Mouse (Mus musculus) heart, postnatal 25 days (tissue): ENCODE measurements around the gene Olfr414. TPM values are rescaled to one million over a fixed set of nuclear protein-coding genes. Genes with fewer than 3 reads are reported as not detected.

Experiments used
- DNase-seq: peaks from one replicate; pipeline ENCODE4 v3.0.0; 2022; ENCODE audit warnings: low spot score
- intact Hi-C: fragments of 180-260 bp; cut with DNase I; formaldehyde crosslinking; loops from one replicate; pipeline ENCODE4 v1.15.1; 2025
- total RNA-seq, 2 experiments: library from RNA; stranded (reverse); gene quantifications; 2 replicates each; pipeline ENCODE4 v1.2.3; 2021

The Olfr414 gene
- total RNA-seq: not detected

DNA sequence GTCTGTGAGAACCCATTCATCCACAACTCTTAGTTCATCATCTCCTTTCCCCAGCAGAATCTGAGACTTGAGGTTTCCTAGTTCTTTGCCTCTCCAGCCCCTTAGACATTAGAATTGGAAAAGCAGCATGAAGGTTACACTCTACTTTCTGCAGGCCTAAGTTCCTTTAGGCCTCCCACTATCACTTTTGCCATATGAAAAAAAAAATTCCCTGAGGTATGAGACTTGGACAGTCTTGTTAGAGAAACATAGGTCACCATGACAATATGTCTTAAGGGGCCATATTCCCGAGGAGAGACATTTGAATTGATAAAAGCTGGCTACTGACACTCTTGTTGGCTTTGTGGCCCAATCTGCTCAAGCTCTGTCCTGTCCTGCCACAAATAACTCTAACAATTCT, at the start of gene Olfr414:
TSS of gene Olfr414 (plus strand) at position 301 of the 400 bp plus-strand sequence.
- DNase-seq: no peak
- intact Hi-C loops: no loop called here

DNA sequence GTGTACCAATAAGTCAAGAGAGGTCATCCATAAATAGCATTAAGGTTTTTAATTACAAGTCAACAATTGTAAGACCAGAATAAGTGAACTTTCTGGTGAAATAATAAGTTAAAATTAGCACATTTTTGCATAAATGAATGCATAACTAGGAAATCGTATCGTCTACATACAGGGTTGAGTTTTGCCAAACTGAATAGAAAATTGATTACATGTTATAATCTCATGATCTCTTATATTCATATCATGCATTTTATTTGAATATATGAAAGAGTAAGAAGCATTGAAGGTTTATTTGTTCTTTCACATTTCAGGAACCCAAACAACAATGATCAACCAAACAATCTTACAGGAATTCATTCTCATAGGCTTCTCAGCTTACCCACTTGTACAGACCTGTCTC, 33.1 kb upstream of the Olfr414 start, which contains the start of gene Olfr248:
TSS of gene Olfr248 (plus strand) at position 301 of the 400 bp plus-strand sequence.
- intact Hi-C loops: no loop called here
- no peak for DNase-seq

DNA sequence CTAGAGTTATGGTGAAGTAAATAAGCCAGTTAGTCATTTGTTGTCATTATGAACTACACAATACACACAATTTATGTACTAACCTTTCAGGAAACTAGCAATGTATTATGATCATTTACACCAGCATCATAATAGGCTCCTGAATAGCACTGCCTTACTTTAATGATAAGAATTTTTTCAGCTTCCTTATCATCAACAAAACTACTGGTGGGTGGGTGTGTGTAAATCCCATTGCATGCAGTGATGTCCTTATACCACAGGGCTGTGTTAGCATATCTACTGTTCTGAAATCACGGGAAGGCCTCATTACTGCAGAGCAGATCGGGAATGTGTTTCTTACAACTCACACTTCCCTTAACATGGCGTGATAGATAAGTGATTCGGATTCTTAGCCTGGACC, 905 bp upstream of the Olfr414 start:
- no peak for DNase-seq
- intact Hi-C loops: no loop called here

DNA sequence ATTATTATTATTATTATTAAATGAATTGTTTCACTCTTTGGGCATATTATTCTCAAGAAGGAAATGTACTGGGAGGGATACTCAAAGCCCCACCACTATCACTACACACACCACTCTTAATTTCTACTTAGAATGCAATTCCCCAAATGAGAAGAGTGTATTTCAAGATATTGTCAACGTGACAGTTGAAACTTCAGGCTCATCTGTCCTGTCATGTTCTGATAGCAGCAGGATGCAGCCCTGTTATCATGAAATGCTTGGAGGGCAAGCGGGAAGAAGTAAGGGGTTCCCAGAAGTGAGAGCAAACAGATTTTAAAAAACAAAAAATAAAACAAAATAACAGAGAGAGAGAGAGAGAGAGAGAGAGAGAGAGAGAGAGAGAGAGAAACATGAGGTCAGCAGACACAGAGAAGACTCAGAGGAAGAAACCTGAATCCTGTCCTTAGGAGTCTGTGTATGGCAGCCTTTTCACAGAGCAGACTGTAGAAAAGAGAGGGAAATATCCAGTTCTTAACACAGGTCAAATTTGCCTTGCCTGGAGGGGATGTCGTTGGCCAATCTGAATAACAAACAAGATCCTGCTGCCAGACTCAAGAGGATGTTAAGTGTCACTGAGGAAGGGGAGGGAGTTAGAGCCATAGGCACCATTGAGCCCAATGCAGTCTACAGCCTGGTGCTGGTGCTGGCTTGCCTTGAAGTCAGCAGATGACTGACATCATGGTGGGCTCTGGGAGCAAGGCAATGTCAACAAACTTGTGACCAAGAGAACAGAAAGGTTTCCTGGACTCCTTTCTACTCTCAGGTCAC, 2.5 kb downstream of the Olfr414 start:
- DNase-seq: no peak
- intact Hi-C loops: no loop called here

DNA sequence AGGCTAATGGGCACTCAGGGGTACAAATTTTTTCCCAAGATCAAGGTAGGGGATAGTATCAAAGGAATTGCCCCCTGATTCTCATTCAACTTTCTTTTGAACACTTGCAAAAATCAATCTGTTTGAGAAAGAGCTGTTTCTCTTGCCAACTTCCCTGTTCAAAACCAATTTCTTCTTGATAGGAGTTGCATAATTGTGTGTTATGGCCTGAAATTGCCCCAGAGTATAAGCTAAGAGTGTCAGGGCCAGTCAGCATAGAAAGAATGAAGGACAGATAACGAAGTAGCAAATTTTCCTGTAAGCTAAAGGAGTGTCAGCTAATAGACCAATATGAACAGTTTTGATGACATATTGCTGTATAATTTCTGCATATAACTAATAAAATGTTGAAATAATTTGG, 3.5 kb downstream of the Olfr414 start:
- intact Hi-C loops: no loop called here
- DNase-seq: no peak

DNA sequence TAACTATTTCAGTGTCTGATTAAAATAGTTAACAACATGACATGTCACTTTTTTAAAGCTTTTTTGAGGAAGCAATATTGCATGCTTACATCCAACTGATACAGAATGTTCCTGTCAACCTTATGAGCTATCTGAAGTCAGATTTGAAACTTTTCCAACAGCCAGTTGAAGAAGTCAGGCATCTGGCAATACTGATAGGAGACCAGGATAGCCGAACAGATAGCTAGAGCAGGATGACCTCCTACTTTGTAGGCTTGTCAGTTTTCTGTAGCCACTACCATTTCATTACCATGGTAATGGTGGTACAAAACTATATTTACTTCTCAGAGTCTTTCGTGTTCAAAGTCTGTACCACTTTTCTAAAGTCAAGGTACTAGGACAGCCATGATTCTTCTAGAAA, 4.5 kb downstream of the Olfr414 start:
- intact Hi-C loops: no loop called here
- no peak for DNase-seq

DNA sequence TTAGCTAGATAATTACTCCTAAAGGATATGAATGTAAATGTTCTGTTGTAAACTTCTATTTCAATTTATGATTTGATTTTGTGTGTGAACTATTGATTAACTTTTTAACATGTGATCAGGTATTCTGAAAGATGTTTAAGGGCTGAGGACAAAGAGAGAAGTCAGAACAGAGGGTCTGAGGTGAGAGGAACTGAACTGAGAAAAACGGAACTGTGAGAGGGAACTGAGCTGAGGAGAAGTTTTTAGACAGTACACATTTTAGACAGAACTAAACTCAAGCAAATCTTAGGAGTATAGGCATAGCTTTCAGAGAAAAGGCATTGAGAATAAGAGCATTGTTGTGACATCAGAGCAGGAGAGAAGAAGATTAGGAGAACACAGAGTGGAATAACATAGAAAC, 10.3 kb downstream of the Olfr414 start:
- intact Hi-C loops: no loop called here

DNA sequence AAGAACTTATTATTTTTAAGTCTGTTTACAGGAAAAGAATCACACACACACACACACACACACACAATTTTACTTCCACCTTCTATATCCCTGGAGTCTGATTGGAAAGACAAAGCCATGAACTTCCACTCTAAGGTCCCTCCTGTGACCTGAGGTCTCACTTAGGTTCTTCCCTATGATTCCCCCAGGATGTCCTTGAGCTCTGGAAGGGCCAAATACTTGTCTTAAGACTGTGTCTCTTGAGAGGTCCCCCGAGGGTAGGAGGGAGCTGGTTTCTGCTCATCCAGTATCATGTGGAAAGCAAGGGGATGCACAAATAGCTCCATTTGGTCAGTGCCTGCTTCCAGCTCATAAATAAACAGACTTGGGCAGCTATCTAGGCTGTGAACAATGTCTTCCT, 17.9 kb downstream of the Olfr414 start, which contains the start of gene Olfr220:
TSS of gene Olfr220 (plus strand) at position 301 of the 400 bp plus-strand sequence.
- DNase-seq: no peak
- intact Hi-C loops: no loop called here

More for the DNA sequence above, 10.3 kb downstream of the Olfr414 start:
- DNase-seq: no peak

DNA sequence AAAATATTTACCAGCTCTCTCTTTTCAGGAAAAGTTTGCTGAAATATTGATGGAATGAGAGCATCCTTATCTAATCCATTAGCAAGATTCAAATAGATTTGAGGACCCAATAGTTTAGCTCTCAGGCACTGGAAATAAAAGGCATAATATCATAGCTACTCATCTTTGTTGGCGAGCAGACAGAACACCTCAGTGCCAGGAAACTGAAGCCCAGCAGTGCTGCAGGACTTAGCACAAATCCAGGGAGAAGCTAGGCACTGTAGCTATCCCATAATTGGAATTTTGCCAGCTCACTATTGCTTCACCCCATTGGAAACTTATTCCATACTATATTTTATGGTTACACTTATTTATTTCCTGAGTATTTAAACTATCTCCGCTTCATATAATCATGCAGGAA, 31.2 kb downstream of the Olfr414 start:
- intact Hi-C loops: no loop called here
- DNase-seq: no peak

DNA sequence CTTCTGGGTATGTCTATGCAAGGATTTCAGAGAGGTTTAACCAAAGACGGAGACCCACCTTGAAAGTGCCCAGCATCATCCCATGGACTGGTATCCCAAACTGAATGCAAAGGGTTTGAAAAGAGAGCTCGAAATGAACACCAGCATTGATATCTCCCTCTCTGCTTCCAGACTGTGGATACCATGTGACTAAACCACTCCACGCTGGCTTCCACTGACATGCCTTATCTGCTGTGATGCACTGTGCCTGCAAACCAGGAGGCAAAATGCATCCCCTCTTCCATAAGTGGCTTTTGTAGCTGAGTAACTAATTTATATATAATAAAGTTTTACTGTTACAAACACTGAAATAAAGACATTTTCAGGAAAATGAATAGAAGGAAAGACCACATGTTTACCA, 41.5 kb downstream of the Olfr414 start:
- intact Hi-C loops: loop anchor here (5.0 to 10.0 kb wide), 3 partner anchors 241 to 1008 kb away; no protein-coding TSS in a partner anchor
- no peak for DNase-seq

DNA sequence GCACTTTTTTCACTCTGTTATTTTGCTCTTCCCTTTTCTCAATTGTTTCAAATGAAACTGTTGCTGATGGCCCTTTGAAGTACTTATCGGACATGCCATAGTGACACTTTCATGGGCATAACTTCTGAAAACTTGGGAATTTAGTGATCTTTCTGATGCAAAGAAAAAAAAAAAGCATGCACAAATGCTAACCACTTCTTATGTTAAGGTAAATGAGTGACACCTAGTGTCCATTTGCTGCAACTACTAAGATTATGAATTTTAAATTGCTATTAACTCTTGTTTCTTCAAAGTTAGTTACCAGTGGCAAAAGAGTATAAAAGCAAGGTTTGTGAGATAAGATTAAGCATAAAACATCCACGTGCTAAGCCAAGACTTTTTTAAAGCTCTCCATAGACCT, 42.4 kb downstream of the Olfr414 start:
- intact Hi-C loops: loop anchor here (5.0 to 10.0 kb wide), 3 partner anchors 241 to 1009 kb away; no protein-coding TSS in a partner anchor

DNA sequence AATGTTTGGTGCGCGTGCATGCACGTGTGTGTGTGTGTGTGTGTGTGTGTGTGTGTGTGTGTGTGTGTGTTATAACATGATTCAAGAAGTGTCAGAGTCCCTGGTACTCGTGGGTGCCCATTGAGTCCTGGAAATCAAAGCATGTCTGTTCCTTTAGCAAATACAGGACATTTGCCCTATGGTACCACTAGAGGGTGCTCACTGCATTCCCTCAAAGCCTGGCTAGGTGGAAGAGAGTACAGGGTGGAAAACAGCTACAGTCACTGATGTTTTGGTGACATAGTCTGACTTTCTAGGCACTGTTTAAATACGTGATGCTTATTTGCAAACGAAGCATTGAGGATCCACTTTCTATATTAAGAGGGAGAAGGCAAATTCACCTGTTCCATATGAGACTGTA, 45.9 kb downstream of the Olfr414 start:
- intact Hi-C loops: loop anchor here (1.0 to 10.0 kb wide), 4 partner anchors 84 to 1012 kb away; no protein-coding TSS in a partner anchor
- DNase-seq: no peak

More for the DNA sequence above, 42.4 kb downstream of the Olfr414 start:
- no peak for DNase-seq

DNA sequence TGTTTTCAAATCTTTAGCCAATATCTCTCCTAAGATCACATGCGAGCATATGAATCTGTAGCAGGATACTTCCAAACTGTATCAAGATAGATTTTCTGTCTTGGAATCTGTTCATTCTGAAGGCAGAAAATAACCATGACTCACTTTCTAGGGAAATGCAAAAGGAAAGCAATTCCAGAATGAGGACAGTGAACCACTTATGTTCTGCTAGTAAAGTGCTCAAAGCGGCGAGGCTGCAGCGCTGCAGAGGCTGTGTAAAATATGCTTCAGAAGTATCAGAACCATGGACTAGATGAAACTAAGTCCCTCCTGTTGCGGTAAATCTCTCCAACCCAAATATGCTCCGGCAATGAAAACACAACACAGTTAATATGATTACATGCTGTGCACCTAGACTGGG, 58.7 kb downstream of the Olfr414 start:
- intact Hi-C loops: no loop called here

More for the DNA sequence above, 58.7 kb downstream of the Olfr414 start:
- no peak for DNase-seq

Other genes with a start within 250 kb of the Olfr414 start
- gene Olfr419, start 172.0 kb upstream of the Olfr414 start, total RNA-seq: not detected
- gene Mptx1, start 93.5 kb upstream of the Olfr414 start, total RNA-seq: not detected
- not detected for gene Olfr417, start 58.9 kb upstream of the Olfr414 start, total RNA-seq
- gene Olfr248, start 33.0 kb upstream of the Olfr414 start, total RNA-seq: not detected
- not detected for gene Olfr220, start 18.0 kb downstream of the Olfr414 start, total RNA-seq
- under 1 TPM; 0.25 to 0.31 TPM for gene Fmn2, start 77.8 kb downstream of the Olfr414 start, total RNA-seq